11 mouse cellular contexts compared by ENCODE assay signal in genomic region chr7:98876119-98876518, GRCm38 (mm10). TPM values are rescaled to one million over a fixed set of nuclear protein-coding genes. Genes with fewer than 3 reads are reported as not detected.
DNase-seq lines count a peak whose midpoint lies in the region; ATAC-seq and TF ChIP-seq lines count a peak whose summit lies in the region.
"Had no signal": no experiment of that assay in that cellular context is flagged by ENCODE, and none has a peak within 500 bp of the region (broad histone marks: within the 10 kb centered on the region; RNA-seq: fewer than 3 reads in every experiment).

No protein-coding gene starts in this region.

- no peak overlapping the region for H3K4me2 ChIP-seq in heart, embryonic 15.5 days
- no peak overlapping the region for H3K4me2 ChIP-seq in midbrain, embryonic 11.5 days
- no peak overlapping the region for H3K4me2 ChIP-seq in midbrain, postnatal 0 days (ENCODE audit: low read depth, low read length, poor library complexity, severe bottlenecking)
- H3K4me2 ChIP-seq in embryonic facial prominence, embryonic 15.5 days (replicated peaks) = no peak overlapping the region
- H3K4me2 ChIP-seq in neural tube, embryonic 15.5 days = no peak overlapping the region

- no peak for DNase-seq in heart, adult 9 months (ENCODE audit: low spot score in 2 of 2)
- DNase-seq in midbrain, embryonic 11.5 days (ENCODE audit: low spot score, missing footprints) = peak; percentile 92
- DNase-seq in midbrain, postnatal 0 days (ENCODE audit: low spot score) = no peak
- DNase-seq in thymus, postnatal 0 days (ENCODE audit: low spot score) = no peak
- DNase-seq: heart, adult 2 months; thymus, postnatal 4 days had no signal

- peaks cover 30% of the 10 kb centered on the region for H3K4me1 ChIP-seq in heart, embryonic 15.5 days (replicated peaks)
- H3K4me1 ChIP-seq in midbrain, embryonic 11.5 days (ENCODE audit: control insufficient read depth, insufficient read depth, low read length) = 0 out of 2 replicates have a peak, but pooled peaks cover 2% of the 10 kb centered on the region
- H3K4me1 ChIP-seq in midbrain, postnatal 0 days (ENCODE audit: insufficient read depth, low read length) = peaks cover 7% of the 10 kb centered on the region; the same call in 1 of the 2 replicates
- peaks cover 58% of the 10 kb centered on the region for H3K4me1 ChIP-seq in embryonic facial prominence, embryonic 15.5 days
- peaks cover 24% of the 10 kb centered on the region for H3K4me1 ChIP-seq in neural tube, embryonic 15.5 days

- no peak overlapping the region for H3K9ac ChIP-seq in heart, embryonic 15.5 days
- H3K9ac ChIP-seq in midbrain, embryonic 11.5 days (ENCODE audit: low read length) = no peak overlapping the region
- H3K9ac ChIP-seq in midbrain, postnatal 0 days (replicated peaks; ENCODE audit: low read length, poor library complexity, severe bottlenecking) = no peak overlapping the region
- H3K9ac ChIP-seq in embryonic facial prominence, embryonic 15.5 days = no peak overlapping the region
- no peak overlapping the region for H3K9ac ChIP-seq in neural tube, embryonic 15.5 days (replicated peaks)

- H3K4me3 ChIP-seq in heart, embryonic 15.5 days = no peak overlapping the region
- H3K4me3 ChIP-seq in midbrain, embryonic 11.5 days (ENCODE audit: low read depth, low read length) = no peak overlapping the region
- no peak overlapping the region for H3K4me3 ChIP-seq in midbrain, postnatal 0 days (ENCODE audit: low read depth, low read length)
- no peak overlapping the region for H3K4me3 ChIP-seq in embryonic facial prominence, embryonic 15.5 days (replicated peaks)
- H3K4me3 ChIP-seq in neural tube, embryonic 15.5 days (replicated peaks) = no peak overlapping the region
- H3K4me3 ChIP-seq: heart, adult 2 months had no signal

- ATAC-seq in heart, embryonic 15.5 days (replicated peaks; ENCODE audit: insufficient number of reproducible peaks, insufficient read depth, low FRiP score, low read depth) = no peak
- ATAC-seq in midbrain, embryonic 11.5 days (ENCODE audit: low FRiP score) = no peak
- ATAC-seq in midbrain, postnatal 0 days (ENCODE audit: low FRiP score) = no peak
- no peak for ATAC-seq in embryonic facial prominence, embryonic 15.5 days (ENCODE audit: insufficient number of reproducible peaks, low FRiP score, low TSS enrichment, low read depth)
- ATAC-seq in neural tube, embryonic 15.5 days (ENCODE audit: low FRiP score) = 0 out of 2 replicates have a peak, but pooled peaks have one; percentile 4

- H3K36me3 ChIP-seq in heart, embryonic 15.5 days = no peaks in the 10 kb centered on the region
- no peaks in the 10 kb centered on the region for H3K36me3 ChIP-seq in midbrain, embryonic 11.5 days (ENCODE audit: control insufficient read depth, insufficient read depth, low read length)
- no peaks in the 10 kb centered on the region for H3K36me3 ChIP-seq in midbrain, postnatal 0 days (ENCODE audit: insufficient read depth, low read length)
- no peaks in the 10 kb centered on the region for H3K36me3 ChIP-seq in embryonic facial prominence, embryonic 15.5 days
- H3K36me3 ChIP-seq in neural tube, embryonic 15.5 days = no peaks in the 10 kb centered on the region

- no peak for TF ChIP-seq CTCF in midbrain, postnatal 0 days (IDR thresholded peaks at IDR 0.05)

- H3K9me3 ChIP-seq in heart, embryonic 15.5 days (replicated peaks) = no peaks in the 10 kb centered on the region
- no peaks in the 10 kb centered on the region for H3K9me3 ChIP-seq in midbrain, embryonic 11.5 days (ENCODE audit: control insufficient read depth, low read length)
- no peaks in the 10 kb centered on the region for H3K9me3 ChIP-seq in midbrain, postnatal 0 days (ENCODE audit: low read length)
- no peaks in the 10 kb centered on the region for H3K9me3 ChIP-seq in embryonic facial prominence, embryonic 15.5 days (replicated peaks)
- H3K9me3 ChIP-seq in neural tube, embryonic 15.5 days (replicated peaks) = no peaks in the 10 kb centered on the region

- 43% methylated on average over 13 of the region's 13 CpGs for WGBS in heart, embryonic 15.5 days
- WGBS in midbrain, embryonic 11.5 days = 42% methylated on average over 13 of the region's 13 CpGs
- 33% methylated on average over 13 of the region's 13 CpGs for WGBS in midbrain, postnatal 0 days
- 30% methylated on average over 13 of the region's 13 CpGs for WGBS in embryonic facial prominence, embryonic 15.5 days
- 35% methylated on average over 13 of the region's 13 CpGs for WGBS in neural tube, embryonic 15.5 days

- 0 out of 2 replicates have a peak overlapping the region, but pooled peaks have one; percentile 31 for H3K27ac ChIP-seq in heart, embryonic 15.5 days
- H3K27ac ChIP-seq in midbrain, embryonic 11.5 days (ENCODE audit: low read depth, low read length) = no peak overlapping the region
- H3K27ac ChIP-seq in midbrain, postnatal 0 days (ENCODE audit: low read depth, low read length) = no peak overlapping the region
- H3K27ac ChIP-seq in embryonic facial prominence, embryonic 15.5 days (replicated peaks) = peak overlapping the region; percentile 73
- H3K27ac ChIP-seq in neural tube, embryonic 15.5 days (replicated peaks) = no peak overlapping the region
- H3K27ac ChIP-seq: heart, adult 2 months; macrophage had no signal

- no peaks in the 10 kb centered on the region for H3K27me3 ChIP-seq in heart, embryonic 15.5 days
- 0 out of 2 replicates have a peak, but pooled peaks cover 2% of the 10 kb centered on the region for H3K27me3 ChIP-seq in midbrain, embryonic 11.5 days (ENCODE audit: control insufficient read depth, insufficient read depth, low read length)
- no peaks in the 10 kb centered on the region for H3K27me3 ChIP-seq in midbrain, postnatal 0 days (ENCODE audit: insufficient read depth, low read length)
- no peaks in the 10 kb centered on the region for H3K27me3 ChIP-seq in embryonic facial prominence, embryonic 15.5 days
- H3K27me3 ChIP-seq in neural tube, embryonic 15.5 days (replicated peaks) = no peaks in the 10 kb centered on the region; the same call in 1 of the 2 replicates
- H3K27me3 ChIP-seq: CH12.LX had no signal

RNA-seq across cellular contexts. Expression of gene Wnt11, which starts 41.2 kb away (rescaled TPM):
- polyA plus RNA-seq in heart, embryonic 15.5 days (2015; fragmentation: Nextera tagmentation; extraction: Ambion mirVana) = 7.0 and 12.5 TPM in 2 replicates
- 0.61 and 0.71 TPM in 2 replicates for polyA plus RNA-seq in midbrain, embryonic 11.5 days (2014; fragmentation: Nextera tagmentation; extraction: Ambion mirVana)
- 3.2 and 3.7 TPM in 2 replicates for total RNA-seq in midbrain, postnatal 0 days (2014; rRNA removed)
- 1.8 and 1.9 TPM in 2 replicates for polyA plus RNA-seq in midbrain, postnatal 0 days (2015; fragmentation: Nextera tagmentation; extraction: Ambion mirVana)
- polyA plus RNA-seq in embryonic facial prominence, embryonic 15.5 days (2015; fragmentation: Nextera tagmentation; extraction: Ambion mirVana) = 23.3 and 26.7 TPM in 2 replicates
- 1.9 and 2.5 TPM in 2 replicates for polyA plus RNA-seq in neural tube, embryonic 15.5 days (2015; fragmentation: Nextera tagmentation; extraction: Ambion mirVana)
- polyA plus RNA-seq in thymus, postnatal 0 days (2015; fragmentation: Nextera tagmentation; extraction: Ambion mirVana) = 0.49 and 1.0 TPM in 2 replicates
- polyA plus RNA-seq: macrophage had no signal

Comparison
In these comparisons a context has a peak if more than half of its experiments do, and no peak if none do; other contexts are left out.
1. H3K27ac ChIP-seq: peak in heart, embryonic 15.5 days (single experiment) and embryonic facial prominence, embryonic 15.5 days (single experiment); none in midbrain, embryonic 11.5 days (single experiment), midbrain, postnatal 0 days (single experiment) and neural tube, embryonic 15.5 days (single experiment).